Mouse (Mus musculus): ENCODE measurements around the gene Lamb1.

The Lamb1 gene

GRCm38 (mm10) chr12:31241595-31242342 is 23.3 kb upstream of the Lamb1 start:
- TF ChIP-seq GATA4 (IDR thresholded peaks at IDR 0.05; ENCODE audit: insufficient replicate concordance, low read length): no peak

- TF ChIP-seq GATA4 (IDR thresholded peaks at IDR 0.05; ENCODE audit: insufficient replicate concordance, low read length): no peak
These were observed 21.0 kb upstream of the Lamb1 start for GRCm38 (mm10) chr12:31244001-31244400.

- no peak for TF ChIP-seq GATA4 (IDR thresholded peaks at IDR 0.05; ENCODE audit: insufficient replicate concordance, low read length)
These were observed 20.3 kb upstream of the Lamb1 start for GRCm38 (mm10) chr12:31244691-31245090.

DNA sequence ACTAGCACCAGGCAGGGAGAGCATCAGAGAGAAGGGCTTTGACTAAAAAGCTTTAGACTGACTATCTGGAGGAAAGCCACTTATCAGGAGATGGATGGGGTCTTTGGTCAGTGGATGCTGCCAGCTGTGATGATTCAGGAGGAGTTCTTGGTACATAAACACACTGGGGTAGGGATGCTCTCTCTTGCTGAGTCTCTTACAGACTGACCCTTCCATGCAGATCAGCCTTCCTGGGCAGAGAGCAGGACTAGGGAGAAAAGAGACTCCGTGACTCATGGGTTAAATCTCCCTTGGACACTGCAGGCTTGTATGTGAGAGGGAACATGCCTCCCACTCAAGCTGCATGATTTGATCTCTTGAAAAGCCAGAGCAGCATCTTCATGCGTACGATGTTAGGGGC is 18.9 kb upstream of the Lamb1 start:
- TF ChIP-seq GATA4 (IDR thresholded peaks at IDR 0.05; ENCODE audit: insufficient replicate concordance, low read length): no peak

GRCm38 (mm10) chr12:31246615-31247014 is 18.4 kb upstream of the Lamb1 start:
- TF ChIP-seq GATA4 (IDR thresholded peaks at IDR 0.05; ENCODE audit: insufficient replicate concordance, low read length): no peak

DNA sequence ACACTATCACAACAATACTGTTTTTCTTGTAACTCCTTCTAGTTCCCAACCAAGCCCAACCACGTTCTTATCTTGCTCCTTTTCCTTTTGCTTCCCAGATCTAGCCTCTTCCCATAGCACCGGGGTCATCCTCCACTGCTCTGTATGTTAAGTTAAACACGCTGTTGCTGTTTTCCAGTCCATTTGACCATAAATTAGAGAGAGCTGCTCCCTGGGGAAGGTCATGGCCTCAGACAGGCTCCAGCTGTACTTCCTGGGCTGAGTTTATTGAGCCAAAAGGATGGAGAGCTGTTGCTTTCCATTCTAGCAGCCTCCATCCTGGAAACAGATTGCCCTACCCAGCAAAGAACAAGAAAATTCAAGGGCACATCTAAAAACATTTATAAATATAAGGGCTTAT is 16.9 kb upstream of the Lamb1 start:
- TF ChIP-seq GATA4 (IDR thresholded peaks at IDR 0.05; ENCODE audit: insufficient replicate concordance, low read length): no peak

GRCm38 (mm10) chr12:31248681-31249080 is 16.4 kb upstream of the Lamb1 start:
- TF ChIP-seq GATA4 (IDR thresholded peaks at IDR 0.05; ENCODE audit: insufficient replicate concordance, low read length): no peak

GRCm38 (mm10) chr12:31252259-31252658 is 12.8 kb upstream of the Lamb1 start:
- TF ChIP-seq GATA4 (IDR thresholded peaks at IDR 0.05; ENCODE audit: insufficient replicate concordance, low read length): no peak

- TF ChIP-seq GATA4 (IDR thresholded peaks at IDR 0.05; ENCODE audit: insufficient replicate concordance, low read length): no peak
These were observed 10.1 kb upstream of the Lamb1 start for GRCm38 (mm10) chr12:31254978-31255377.

DNA sequence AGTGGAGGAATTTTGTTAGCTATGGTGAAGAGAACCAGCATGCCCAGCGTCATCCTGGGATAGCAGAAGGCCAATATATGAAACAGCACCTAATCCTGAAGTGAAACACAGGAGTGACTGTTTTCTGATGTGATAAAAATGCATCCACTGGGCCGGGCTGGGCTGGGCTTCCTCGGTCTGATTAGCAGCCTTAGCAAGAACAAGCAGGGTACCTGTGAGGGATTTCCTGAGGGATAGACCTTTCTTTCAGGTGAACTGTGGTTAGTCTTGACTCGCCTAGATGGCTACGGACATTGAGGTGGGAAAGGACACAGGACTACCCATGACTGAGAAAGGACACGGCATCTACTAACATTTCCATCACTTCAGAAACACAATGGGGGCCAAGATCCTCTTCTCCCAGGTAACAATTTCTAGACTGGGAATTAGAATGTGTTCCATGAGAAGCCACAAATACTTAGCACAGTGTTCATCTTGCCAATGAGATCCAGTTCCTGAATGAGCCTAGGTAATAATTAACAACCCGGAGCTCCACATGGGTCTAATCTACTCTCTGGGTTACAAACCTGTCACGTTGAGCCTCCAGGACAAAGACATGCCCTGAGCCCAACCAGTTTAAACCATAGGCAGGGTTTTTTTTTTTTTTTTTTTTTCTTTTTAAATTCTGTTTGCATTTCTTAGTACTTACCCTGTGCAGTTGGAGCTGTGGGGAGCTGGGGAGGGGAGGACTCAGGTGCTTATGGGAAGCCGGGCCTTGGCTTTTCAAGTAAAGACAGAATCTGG is 8.7 kb upstream of the Lamb1 start:
- no peak for TF ChIP-seq GATA4 (IDR thresholded peaks at IDR 0.05; ENCODE audit: insufficient replicate concordance, low read length)

GRCm38 (mm10) chr12:31261882-31262281 is 3.2 kb upstream of the Lamb1 start:
- TF ChIP-seq GATA4 (IDR thresholded peaks at IDR 0.05; ENCODE audit: insufficient replicate concordance, low read length): no peak

DNA sequence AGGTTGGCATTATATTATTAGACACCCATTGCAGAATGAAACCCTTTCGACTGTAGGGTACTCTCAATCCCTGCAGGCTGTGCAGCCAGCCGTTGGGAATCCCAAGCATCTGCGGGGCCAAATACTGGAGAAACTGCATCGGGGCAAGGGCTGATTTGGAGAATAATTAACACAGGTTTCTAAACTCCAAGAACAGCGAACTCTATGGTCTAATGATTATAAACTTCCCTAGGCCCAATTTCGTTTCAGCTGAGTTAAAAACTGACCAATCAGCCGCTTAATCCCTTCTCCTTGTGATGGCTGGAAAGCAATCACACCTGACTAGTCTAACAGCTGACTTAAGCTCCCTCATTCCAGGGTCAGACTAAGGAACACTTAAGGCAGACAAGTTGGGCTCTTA is 1.1 kb upstream of the Lamb1 start:
- TF ChIP-seq GATA4 (IDR thresholded peaks at IDR 0.05; ENCODE audit: insufficient replicate concordance, low read length): no peak

DNA sequence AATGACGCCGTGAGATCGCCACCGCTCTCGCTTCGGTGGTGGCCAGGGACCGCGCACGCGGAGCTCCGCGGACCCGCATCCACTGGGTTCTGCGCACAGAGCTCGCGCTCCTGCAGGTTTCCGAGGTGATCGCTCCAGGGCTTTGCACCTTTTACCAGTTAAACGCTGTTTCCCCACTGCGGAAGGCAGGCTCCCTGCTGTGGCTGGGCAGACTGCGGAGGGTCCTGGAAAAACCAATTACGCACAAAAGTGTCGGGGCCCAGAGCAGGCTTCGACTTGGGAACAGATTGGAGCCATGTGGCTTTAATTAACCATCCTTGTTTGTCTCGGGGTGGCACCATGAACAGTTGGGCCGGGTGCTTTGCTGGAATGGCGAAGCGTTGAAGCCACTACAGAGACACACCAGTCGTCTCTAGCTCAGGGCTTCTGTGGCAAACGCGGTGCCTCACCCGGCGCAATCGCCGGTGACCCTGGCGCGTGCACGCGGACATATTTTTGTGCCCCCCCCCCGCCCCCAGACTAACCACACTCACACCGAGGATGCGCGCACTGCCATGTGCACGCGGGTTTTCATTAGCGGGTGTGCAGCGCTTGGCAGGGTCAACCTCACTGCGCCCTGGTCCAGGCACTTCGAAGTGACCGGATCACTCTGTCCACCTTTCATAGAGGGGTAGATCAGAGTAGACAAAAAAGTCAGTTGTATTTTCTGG is 843 bp downstream of the Lamb1 start:
- TF ChIP-seq GATA4 (IDR thresholded peaks at IDR 0.05; ENCODE audit: insufficient replicate concordance, low read length): no peak

DNA sequence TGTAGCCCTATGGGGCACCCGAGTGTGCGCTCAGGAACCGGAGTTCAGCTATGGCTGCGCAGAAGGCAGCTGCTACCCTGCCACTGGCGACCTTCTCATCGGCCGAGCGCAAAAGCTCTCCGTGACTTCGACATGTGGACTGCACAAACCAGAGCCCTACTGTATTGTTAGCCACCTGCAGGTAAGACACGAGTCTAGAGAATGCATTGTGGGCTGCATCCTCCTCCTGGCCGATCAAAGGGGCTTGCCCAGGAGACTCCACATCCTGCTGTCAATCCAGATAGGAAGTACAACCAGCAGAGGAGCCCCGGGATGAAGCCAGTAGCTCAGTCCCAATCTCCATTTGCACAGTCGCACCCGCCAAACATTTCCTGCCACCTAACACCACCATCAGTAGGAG is 1.7 kb downstream of the Lamb1 start:
- TF ChIP-seq GATA4 (IDR thresholded peaks at IDR 0.05; ENCODE audit: insufficient replicate concordance, low read length): no peak

DNA sequence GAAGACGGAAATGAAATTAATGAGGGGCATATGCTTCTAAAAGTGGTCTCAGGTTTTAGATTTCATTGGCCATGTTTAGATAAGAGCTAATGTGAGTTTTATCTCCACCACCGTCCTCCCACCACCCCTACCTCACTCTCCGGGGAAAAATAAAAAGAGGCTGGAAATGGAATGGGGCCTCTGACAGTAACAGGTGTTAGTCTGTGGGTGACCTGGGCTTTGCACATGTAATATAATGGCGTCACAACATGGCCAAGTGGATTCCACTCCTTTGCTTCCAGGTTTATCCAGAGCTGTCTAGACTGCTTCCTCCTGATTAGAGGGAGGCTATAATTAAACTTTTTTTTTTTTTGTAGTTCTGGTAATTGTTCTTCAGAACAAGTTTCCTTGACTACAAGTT is 2.3 kb downstream of the Lamb1 start:
- TF ChIP-seq GATA4 (IDR thresholded peaks at IDR 0.05; ENCODE audit: insufficient replicate concordance, low read length): no peak

DNA sequence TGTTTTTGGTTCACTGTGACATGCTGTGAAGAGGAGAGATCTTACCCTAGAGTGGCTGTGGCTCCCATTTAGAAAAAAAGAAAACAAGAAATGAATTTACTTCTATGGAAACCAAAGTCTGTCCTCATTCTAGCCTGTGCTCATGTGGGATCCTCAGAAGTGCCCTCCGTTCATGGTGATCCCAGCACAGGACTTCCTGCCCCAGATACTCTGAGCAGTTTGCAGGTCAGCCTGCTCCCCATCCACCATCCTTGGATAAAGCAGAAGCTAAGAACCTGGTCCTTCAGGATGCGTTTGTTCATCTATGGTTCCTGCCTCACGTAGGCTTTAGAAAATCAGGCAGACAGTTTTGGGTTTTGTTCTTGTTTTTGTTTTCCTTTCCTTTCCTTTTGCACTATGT is 3.3 kb downstream of the Lamb1 start:
- no peak for TF ChIP-seq GATA4 (IDR thresholded peaks at IDR 0.05; ENCODE audit: insufficient replicate concordance, low read length)

Measured in liver, adult (tissue).